Mouse (Mus musculus) limb, embryonic 11.5 days (tissue): ENCODE results near the gene Gaa. TPM values are rescaled to one million over a fixed set of nuclear protein-coding genes. Genes with fewer than 3 reads are reported as not detected.
"Not testable (repeated sequence)": the region's sequence is repeated elsewhere in the genome, so short reads cannot be mapped to it uniquely, and the experiment has no call there.

Experiments used
- ATAC-seq: fragments of 200-750 bp; cut with Nextera tagmentation; 2 replicates; pipeline ENCODE4 v1.8.0; 2017; ENCODE audit warnings: low read depth; ENCODE audit not compliant: insufficient number of reproducible peaks, low FRiP score, low TSS enrichment
- DNase-seq: peaks from one replicate; pipeline ENCODE4 v3.0.0-alpha.2; 2015; ENCODE audit warnings: low spot score
- H3K27ac ChIP-seq: fragments of 300-500 bp; sonication (generic); replicated peaks from 2 replicates; pipeline ENCODE4 v1.5.1; 2014; ENCODE audit warnings: low read depth, mild to moderate bottlenecking, low read length
- H3K27me3 ChIP-seq: fragments of 300-500 bp; sonication (generic); 2 replicates; pipeline ENCODE4 v1.6.1; 2014; ENCODE audit warnings: mild to moderate bottlenecking, low read length, mixed read lengths; ENCODE audit not compliant: control insufficient read depth, insufficient read depth
- H3K36me3 ChIP-seq: fragments of 300-500 bp; sonication (generic); 2 replicates; pipeline ENCODE4 v1.6.1; 2014; ENCODE audit warnings: mild to moderate bottlenecking, low read length, moderate library complexity, mixed read lengths; ENCODE audit not compliant: control insufficient read depth, insufficient read depth
- H3K4me1 ChIP-seq: fragments of 300-500 bp; sonication (generic); 2 replicates; pipeline ENCODE4 v1.6.1; 2014; ENCODE audit warnings: low read length, mixed read lengths; ENCODE audit not compliant: control insufficient read depth, insufficient read depth
- H3K4me2 ChIP-seq: fragments of 300-500 bp; sonication (generic); 2 replicates; pipeline ENCODE4 v1.6.1; 2014; ENCODE audit warnings: low read depth, mild to moderate bottlenecking, moderate library complexity; ENCODE audit not compliant: severe bottlenecking
- H3K4me3 ChIP-seq: fragments of 300-500 bp; sonication (generic); 2 replicates; pipeline ENCODE4 v1.5.1; 2014; ENCODE audit warnings: low read depth, low read length
- H3K9ac ChIP-seq: fragments of 300-500 bp; sonication (generic); 2 replicates; pipeline ENCODE4 v1.6.1; 2014; ENCODE audit warnings: mild to moderate bottlenecking, low read length
- H3K9me3 ChIP-seq: fragments of 300-500 bp; sonication (generic); 2 replicates; pipeline ENCODE4 v1.6.1; 2016; ENCODE audit warnings: low read length; ENCODE audit not compliant: control insufficient read depth
- WGBS: fragments of 180-500 bp; shearing (Covaris S2); extraction: QIAGEN DNeasy Blood & Tissue Kit; methylation state at CpG from one replicate; pipeline ENCODE4 v1.1.7; 2014; 5-methylcytosine and 5-hydroxymethylcytosine counted together
- polyA plus RNA-seq: library from polyadenylated mRNA; unstranded; fragments of >200 nt; fragmentation: Nextera tagmentation; extraction: Ambion mirVana; gene quantifications from 2 replicates; pipeline ENCODE4 v1.2.1, GENCODE M21; 2014

Gaa gene
- polyA plus RNA-seq, 1 experiment from 2014 or later, result 17.9 TPM

DNA sequence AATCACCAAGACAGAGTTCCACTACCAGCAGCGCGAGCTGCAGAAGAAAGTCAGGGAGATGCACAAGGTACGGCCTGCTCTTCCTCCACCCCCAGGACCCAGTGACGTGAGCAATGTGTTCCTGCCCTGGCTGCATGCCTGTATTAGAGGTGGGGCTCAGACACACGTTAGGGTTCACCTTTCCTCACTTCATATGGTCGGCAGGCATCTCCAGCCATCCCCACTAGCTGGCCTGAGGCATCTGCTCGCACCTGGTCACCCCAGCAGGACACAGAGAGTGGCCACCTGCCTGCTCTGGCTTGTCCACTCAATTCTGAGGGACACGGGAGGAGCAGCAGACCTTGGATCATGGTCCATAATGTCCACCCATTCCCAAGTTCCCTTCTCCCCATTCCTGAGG lies 7.7 kb upstream of the Gaa start:
- ATAC-seq, result no peak
- DNase-seq, result no peak

DNA sequence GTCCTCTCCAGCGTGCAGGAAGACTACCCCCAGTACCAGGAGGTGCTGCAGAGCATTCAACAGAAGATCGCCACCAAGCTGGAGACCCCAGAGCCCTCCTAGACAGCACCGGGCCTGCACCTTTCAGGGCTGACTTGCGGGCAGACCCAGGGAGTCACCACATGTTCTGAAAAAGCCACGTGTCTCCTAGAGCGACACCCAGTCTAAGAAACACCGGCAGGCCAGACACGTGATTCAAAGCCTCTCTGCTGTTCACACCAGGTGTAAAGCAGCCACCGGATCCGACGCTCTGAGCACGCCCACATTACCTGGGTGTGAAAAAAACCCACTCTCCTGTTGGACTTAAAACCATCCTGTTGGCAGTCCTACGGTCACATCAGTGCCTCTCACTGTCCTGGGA lies 3.3 kb upstream of the Gaa start:
- ATAC-seq (no peak), DNase-seq (no peak)
- no peaks in the 10 kb centered on the region for H3K36me3 ChIP-seq
- H3K4me1 ChIP-seq, result 0 out of 2 replicates have a peak, but pooled peaks cover 2% of the 10 kb centered on the region
- no peak overlapping the region for H3K4me2 ChIP-seq
- no peak overlapping the region for H3K4me3 ChIP-seq
- no peak overlapping the region for H3K9ac ChIP-seq
- H3K9me3 ChIP-seq, result no peaks in the 10 kb centered on the region
- WGBS, result 90% methylated on average over 13 of the region's 13 CpGs
- H3K27me3 ChIP-seq, result no peaks in the 10 kb centered on the region
- H3K27ac ChIP-seq, result no peak overlapping the region

More for the DNA sequence above, 7.7 kb upstream of the Gaa start:
- H3K9me3 ChIP-seq, result no peaks in the 10 kb centered on the region
- H3K36me3 ChIP-seq, result no peaks in the 10 kb centered on the region
- H3K9ac ChIP-seq, result no peak overlapping the region
- H3K4me1 ChIP-seq, result no peaks in the 10 kb centered on the region
- 88% methylated on average over 8 of the region's 8 CpGs for WGBS
- H3K27me3 ChIP-seq, result no peaks in the 10 kb centered on the region
- no peak overlapping the region for H3K4me2 ChIP-seq
- H3K4me3 ChIP-seq, result no peak overlapping the region
- no peak overlapping the region for H3K27ac ChIP-seq

DNA sequence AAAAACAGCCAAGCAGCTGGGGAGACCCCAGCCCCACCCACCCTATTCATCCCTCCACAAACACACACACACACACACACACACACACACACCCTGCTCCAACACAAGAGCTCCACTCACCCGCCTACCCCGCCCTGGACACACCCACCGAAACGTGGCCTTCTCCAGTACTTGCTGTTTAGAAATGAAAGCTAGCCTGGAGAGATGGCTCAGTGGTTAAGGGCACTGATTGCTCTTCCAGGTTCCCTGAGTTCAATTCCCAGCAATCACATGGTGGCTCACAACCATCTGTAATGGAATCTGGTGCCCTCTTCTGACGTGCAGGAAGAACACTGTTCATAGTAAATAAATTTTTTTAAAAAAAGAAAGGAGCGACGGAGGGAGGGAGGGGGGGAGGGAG lies 1.9 kb upstream of the Gaa start:
- no peak for DNase-seq
- Histone ChIP-seq H3K4me2 (no peak overlapping the region), H3K9me3 (no peaks in the 10 kb centered on the region), H3K9ac (no peak overlapping the region), H3K4me3 (no peak overlapping the region), H3K36me3 (no peaks in the 10 kb centered on the region; the same call in 1 of the 2 replicates), H3K4me1 (0 out of 2 replicates have a peak, but pooled peaks cover 2% of the 10 kb centered on the region), H3K27me3 (no peaks in the 10 kb centered on the region), H3K27ac (no peak overlapping the region)
- no peak for ATAC-seq
- 75% methylated on average over 7 of the region's 7 CpGs for WGBS

DNA sequence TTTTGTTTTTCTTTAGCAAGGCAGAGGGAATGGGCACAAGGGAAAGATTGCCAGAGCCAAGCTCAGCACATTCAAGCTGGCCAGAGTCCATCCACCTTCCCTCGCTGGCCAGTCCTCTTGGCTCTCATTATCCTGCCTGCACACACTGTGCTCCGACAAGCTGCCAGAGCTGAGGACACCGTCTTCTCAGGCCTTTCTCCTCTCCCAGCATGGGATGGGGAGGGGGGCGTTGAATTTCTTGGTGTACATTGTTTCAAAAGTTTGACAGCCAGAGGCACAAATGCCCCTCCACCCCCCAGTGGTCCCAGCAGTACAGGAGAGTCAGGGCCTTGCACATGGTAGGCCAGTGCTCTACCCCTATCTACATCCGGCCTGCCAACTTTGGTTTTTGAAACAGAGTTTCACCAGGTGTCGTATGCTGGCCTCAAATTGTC lies 429 bp upstream of the Gaa start:
- 63% methylated on average over 6 of the region's 6 CpGs for WGBS
- H3K4me2 ChIP-seq, result peak overlapping the region; percentile 75
- no peaks in the 10 kb centered on the region; the same call in 1 of the 2 replicates for H3K36me3 ChIP-seq
- H3K9ac ChIP-seq, result no peak overlapping the region
- 0 out of 2 replicates have a peak, but pooled peaks cover 2% of the 10 kb centered on the region for H3K4me1 ChIP-seq
- H3K9me3 ChIP-seq, result no peaks in the 10 kb centered on the region
- no peaks in the 10 kb centered on the region for H3K27me3 ChIP-seq
- H3K27ac ChIP-seq, result no peak overlapping the region
- DNase-seq (no peak), ATAC-seq (0 out of 2 replicates have a peak, but pooled peaks have one; percentile 29)
- no peak overlapping the region for H3K4me3 ChIP-seq

DNA sequence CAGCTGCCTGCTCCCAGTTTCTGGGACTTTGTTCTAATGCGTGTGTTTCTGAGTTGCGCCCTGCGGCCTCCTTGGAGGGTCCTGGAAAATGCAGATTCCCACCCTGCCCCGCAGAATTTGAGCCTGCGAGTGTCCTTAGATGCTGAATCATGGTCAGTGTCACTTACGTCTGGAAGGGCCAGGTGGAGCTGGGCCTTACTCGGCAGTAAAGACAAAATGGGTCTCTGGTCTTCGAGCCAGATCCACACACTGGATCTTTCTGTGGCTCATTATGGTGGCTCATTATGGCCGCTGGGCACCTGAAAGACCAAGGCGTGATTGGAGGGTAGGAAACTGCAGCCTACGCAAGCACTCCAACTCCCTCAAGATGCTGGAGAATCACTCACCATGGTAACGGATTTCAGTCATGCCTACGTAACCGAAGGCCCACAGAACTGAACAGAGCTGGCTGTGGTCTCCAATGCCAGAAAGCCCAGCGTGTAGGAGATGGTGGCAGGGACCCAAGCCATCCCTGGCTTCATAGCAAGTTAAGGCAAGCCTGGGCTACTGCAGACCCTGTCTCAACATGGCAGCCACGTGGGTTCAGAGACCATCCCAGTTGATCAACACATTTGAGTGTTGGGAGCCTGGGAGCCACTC lies 989 bp downstream of the Gaa start:
- ATAC-seq (no peak), DNase-seq (no peak)
- Histone ChIP-seq H3K4me3 (peak overlapping the region; percentile 61; the same call in 1 of the 2 replicates), H3K9ac (no peak overlapping the region), H3K4me2 (peak overlapping the region; percentile 75), H3K27me3 (no peaks in the 10 kb centered on the region), H3K9me3 (no peaks in the 10 kb centered on the region), H3K27ac (no peak overlapping the region), H3K4me1 (0 out of 2 replicates have a peak, but pooled peaks cover 2% of the 10 kb centered on the region), H3K36me3 (no peaks in the 10 kb centered on the region; the same call in 1 of the 2 replicates)
- WGBS, result 82% methylated on average over 16 of the region's 16 CpGs

DNA sequence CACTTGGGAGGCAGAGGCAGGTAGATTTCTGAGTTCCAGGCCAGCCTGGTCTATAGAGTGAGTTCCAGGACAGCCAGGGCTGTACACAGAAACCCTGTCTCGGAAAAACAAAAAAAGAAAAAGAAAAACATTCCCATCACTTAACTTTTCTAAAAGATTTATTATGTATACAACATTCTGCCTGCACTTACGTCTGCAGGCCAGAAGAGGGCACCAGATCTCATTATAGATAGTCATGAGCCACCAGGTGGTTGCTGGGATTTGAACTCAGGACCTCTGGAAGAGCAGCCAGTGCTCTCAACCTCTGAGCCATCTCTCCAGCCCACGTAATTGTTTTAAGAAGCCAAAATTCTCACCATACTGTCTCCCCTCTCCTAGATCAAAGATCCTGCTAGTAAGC lies 4.8 kb downstream of the Gaa start:
- not testable (repeated sequence) for H3K27me3 ChIP-seq, H3K9ac ChIP-seq, H3K4me3 ChIP-seq, ATAC-seq, DNase-seq, H3K36me3 ChIP-seq, H3K4me1 ChIP-seq, H3K4me2 ChIP-seq, H3K27ac ChIP-seq, H3K9me3 ChIP-seq
- 61% methylated on average over 3 of the region's 3 CpGs for WGBS

DNA sequence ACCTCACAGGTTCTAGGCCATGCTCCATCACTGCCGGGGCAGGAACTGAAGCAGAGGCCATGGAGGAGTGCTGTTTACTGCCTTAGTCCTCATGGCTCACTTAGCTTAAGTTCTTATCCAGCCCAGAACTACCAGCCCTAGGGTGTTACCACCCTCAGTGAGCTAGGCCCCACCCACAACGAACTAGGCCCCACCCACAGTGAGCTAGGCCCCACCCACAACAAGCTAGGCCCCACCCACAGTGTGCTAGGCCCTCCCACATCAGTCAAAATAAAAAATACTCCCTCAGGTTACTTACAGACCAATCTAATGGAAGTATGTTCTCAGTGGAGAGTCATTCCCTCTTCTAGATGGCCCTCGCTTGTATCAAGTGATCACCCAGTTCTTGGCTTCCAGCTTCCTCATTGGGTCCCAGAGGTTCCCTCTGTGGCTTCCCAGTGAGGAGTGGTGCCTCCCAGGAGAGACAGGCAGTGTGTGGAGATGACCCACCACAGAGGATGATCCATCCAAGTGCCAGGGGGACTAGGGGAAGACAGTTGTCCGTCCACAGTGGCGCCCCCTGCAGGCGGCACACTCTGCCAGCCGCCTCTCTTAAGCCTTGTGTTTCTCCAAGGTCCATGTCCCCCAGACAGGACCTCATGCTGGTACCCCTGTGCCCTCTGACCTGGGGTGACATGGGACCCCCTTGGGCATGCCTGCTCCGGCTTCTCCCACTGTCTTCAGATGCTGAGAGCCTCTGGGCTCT lies 5.7 kb downstream of the Gaa start:
- Histone ChIP-seq H3K4me2 (no peak overlapping the region), H3K4me3 (no peak overlapping the region), H3K9ac (no peak overlapping the region), H3K9me3 (no peaks in the 10 kb centered on the region), H3K27ac (no peak overlapping the region), H3K27me3 (no peaks in the 10 kb centered on the region), H3K4me1 (0 out of 2 replicates have a peak, but pooled peaks cover under 1% of the 10 kb centered on the region), H3K36me3 (no peaks in the 10 kb centered on the region; the same call in 1 of the 2 replicates)
- 86% methylated on average over 8 of the region's 8 CpGs for WGBS
- no peak for ATAC-seq
- no peak for DNase-seq

DNA sequence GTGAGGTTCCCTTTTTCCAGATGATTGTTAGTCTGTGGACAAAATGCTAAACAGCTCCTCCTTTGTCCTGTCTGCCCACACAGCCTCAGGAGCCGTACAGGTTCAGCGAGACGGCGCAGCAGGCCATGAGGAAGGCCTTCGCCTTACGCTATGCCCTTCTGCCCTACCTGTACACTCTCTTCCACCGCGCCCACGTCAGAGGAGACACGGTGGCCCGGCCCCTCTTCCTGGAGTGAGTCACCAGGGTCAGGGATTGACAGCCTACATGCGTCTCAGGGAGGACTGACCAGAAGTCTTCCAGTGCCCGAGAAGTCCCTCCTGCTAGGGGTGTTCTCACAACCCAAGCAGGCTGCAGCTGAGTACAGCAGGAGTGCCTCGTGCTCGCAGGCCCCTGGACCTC lies 13.3 kb downstream of the Gaa start:
- Histone ChIP-seq H3K4me2 (no peak overlapping the region), H3K27me3 (no peaks in the 10 kb centered on the region), H3K9me3 (no peaks in the 10 kb centered on the region), H3K36me3 (no peaks in the 10 kb centered on the region; the same call in 1 of the 2 replicates), H3K4me1 (no peaks in the 10 kb centered on the region), H3K4me3 (no peak overlapping the region), H3K9ac (no peak overlapping the region), H3K27ac (no peak overlapping the region)
- 88% methylated on average over 15 of the region's 15 CpGs for WGBS
- ATAC-seq (no peak), DNase-seq (no peak)
